Mouse (Mus musculus) mature B cell (primary cell): ENCODE data around the gene Gm17509.

ENCODE experiments used
- in situ Hi-C: fragments of 300-500 bp; cut with MboI; formaldehyde crosslinking; loops from 2 replicates; pipeline ENCODE4 v1.14.3; 2019

Gm17509 gene

GRCm38 (mm10) chr13:117220501-117221321 lies at the start of gene Gm17509:
Gene Gm17509 (minus strand): TSS chr13:117221075.
- in situ Hi-C loops = no loop called here

- in situ Hi-C loops = no loop called here
Observed at GRCm38 (mm10) chr13:117267963-117268362, 47.1 kb upstream of the Gm17509 start.

GRCm38 (mm10) chr13:117266156-117266555 lies 45.3 kb upstream of the Gm17509 start:
- in situ Hi-C loops = no loop called here

- in situ Hi-C loops = no loop called here
Observed at GRCm38 (mm10) chr13:117260704-117261103, 39.8 kb upstream of the Gm17509 start.

GRCm38 (mm10) chr13:117242621-117243020 lies 21.7 kb upstream of the Gm17509 start:
- in situ Hi-C loops = no loop called here

- in situ Hi-C loops = no loop called here
Observed at GRCm38 (mm10) chr13:117242063-117242462, 21.2 kb upstream of the Gm17509 start.

- in situ Hi-C loops = no loop called here
Observed at GRCm38 (mm10) chr13:117237111-117237510, 16.2 kb upstream of the Gm17509 start.

GRCm38 (mm10) chr13:117235530-117236212 lies 14.8 kb upstream of the Gm17509 start:
- in situ Hi-C loops = no loop called here

- in situ Hi-C loops = no loop called here
Observed at GRCm38 (mm10) chr13:117234486-117234885, 13.6 kb upstream of the Gm17509 start.

GRCm38 (mm10) chr13:117233808-117234207 lies 12.9 kb upstream of the Gm17509 start:
- in situ Hi-C loops = no loop called here

- in situ Hi-C loops = no loop called here
Observed at GRCm38 (mm10) chr13:117230371-117231110, 9.7 kb upstream of the Gm17509 start.

GRCm38 (mm10) chr13:117225561-117225960 lies 4.7 kb upstream of the Gm17509 start:
- in situ Hi-C loops = no loop called here

- in situ Hi-C loops = no loop called here
Observed at GRCm38 (mm10) chr13:117224901-117225300, 4.0 kb upstream of the Gm17509 start.

GRCm38 (mm10) chr13:117223125-117223524 lies 2.2 kb upstream of the Gm17509 start:
- in situ Hi-C loops = no loop called here

GRCm38 (mm10) chr13:117219871-117220500 lies 889 bp downstream of the Gm17509 start:
- in situ Hi-C loops = no loop called here

- in situ Hi-C loops = no loop called here
Observed at GRCm38 (mm10) chr13:117218092-117218491, 2.8 kb downstream of the Gm17509 start.

GRCm38 (mm10) chr13:117217621-117218020 lies 3.3 kb downstream of the Gm17509 start:
- in situ Hi-C loops = no loop called here

GRCm38 (mm10) chr13:117216752-117217363 lies 4.0 kb downstream of the Gm17509 start:
- in situ Hi-C loops = no loop called here

- in situ Hi-C loops = no loop called here
Observed at GRCm38 (mm10) chr13:117216126-117216525, 4.7 kb downstream of the Gm17509 start.

- in situ Hi-C loops = no loop called here
Observed at GRCm38 (mm10) chr13:117215481-117215880, 5.4 kb downstream of the Gm17509 start.

- in situ Hi-C loops = no loop called here
Observed at GRCm38 (mm10) chr13:117211386-117211875, 9.4 kb downstream of the Gm17509 start.
